12 mouse cellular contexts compared by ENCODE assay signal in the genomic region with DNA sequence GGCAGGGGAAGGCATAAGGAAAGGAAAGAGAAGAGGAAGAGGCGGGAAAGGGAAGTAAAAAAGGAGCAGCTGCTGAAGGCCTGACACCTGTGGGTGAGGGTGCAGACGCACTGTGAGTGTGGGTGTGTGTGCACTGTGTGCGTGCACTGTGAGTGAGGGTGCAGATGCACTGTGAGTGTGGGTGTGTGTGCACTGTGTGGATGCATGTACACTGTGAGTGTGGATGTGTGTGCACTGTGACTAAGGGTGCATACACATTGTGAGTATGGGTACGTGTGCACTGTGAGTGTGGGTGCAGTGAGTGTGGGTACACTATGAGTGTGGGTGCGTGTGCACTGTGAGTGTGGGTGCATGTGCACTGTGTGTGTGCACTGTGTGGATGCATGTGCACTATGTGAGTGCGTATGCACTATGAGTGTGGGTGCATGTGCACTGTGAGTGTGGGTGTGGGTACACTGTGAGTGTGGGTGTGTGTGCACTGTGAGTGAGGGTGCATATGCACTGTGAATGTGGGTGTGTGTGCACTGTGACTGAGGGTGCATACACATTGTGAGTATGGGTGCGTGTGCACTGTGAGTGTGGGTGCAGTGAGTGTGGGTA. TPM values are rescaled to one million over a fixed set of nuclear protein-coding genes. Genes with fewer than 3 reads are reported as not detected.
DNase-seq lines count a peak whose midpoint lies in the region; ATAC-seq and TF ChIP-seq lines count a peak whose summit lies in the region.
"Had no signal": no experiment of that assay in that cellular context is flagged by ENCODE, and none has a peak within 500 bp of the region (broad histone marks: within the 10 kb centered on the region; RNA-seq: fewer than 3 reads in every experiment).

No protein-coding gene starts in this region.

- no peak for TF ChIP-seq CTCF in gastrocnemius, adult 2 months (IDR thresholded peaks at IDR 0.05)

- no peak for DNase-seq in gastrocnemius, adult 2 months
- DNase-seq in gastrocnemius, postnatal 10 days, result no peak
- no peak for DNase-seq in kidney, adult 11 months
- DNase-seq in adrenal gland, postnatal 36 days, result no peak
- DNase-seq: cerebellum, adult 9-10 months; kidney, postnatal 10 days; retina, postnatal 1 day; spleen, adult 18-20 months had no signal

- H3K27me3 ChIP-seq in kidney, embryonic 16.5 days (ENCODE audit: insufficient read depth, low read length), result no peaks in the 10 kb centered on the region
- no peaks in the 10 kb centered on the region for H3K27me3 ChIP-seq in neural tube, embryonic 14.5 days (ENCODE audit: control insufficient read depth, insufficient read depth, low read length)
- no peaks in the 10 kb centered on the region for H3K27me3 ChIP-seq in neural tube, embryonic 15.5 days (replicated peaks)

- WGBS in kidney, embryonic 16.5 days, result 93% methylated on average over 7 of the region's 7 CpGs
- WGBS in neural tube, embryonic 14.5 days, result 95% methylated on average over 7 of the region's 7 CpGs
- 95% methylated on average over 7 of the region's 7 CpGs for WGBS in neural tube, embryonic 15.5 days

- H3K36me3 ChIP-seq in kidney, embryonic 16.5 days (ENCODE audit: insufficient read depth, low read length), result no peaks in the 10 kb centered on the region
- H3K36me3 ChIP-seq in neural tube, embryonic 14.5 days (ENCODE audit: control insufficient read depth, insufficient read depth, low read length), result no peaks in the 10 kb centered on the region
- H3K36me3 ChIP-seq in neural tube, embryonic 15.5 days, result no peaks in the 10 kb centered on the region

- intact Hi-C loops in gastrocnemius, adult 2 months (cut with DNase I), result loop anchor here (2.0 kb wide), 2 partner anchors 31 to 89 kb away; partner anchors contain the start of gene Sypl

- ATAC-seq in kidney, embryonic 16.5 days (ENCODE audit: low FRiP score, low TSS enrichment), result peak; percentile 50
- ATAC-seq in neural tube, embryonic 14.5 days (ENCODE audit: low read depth), result 0 out of 2 replicates have a peak, but pooled peaks have one; percentile 6
- ATAC-seq in neural tube, embryonic 15.5 days (ENCODE audit: low FRiP score), result no peak
- 0 out of 2 replicates have a peak, but pooled peaks have one; percentile 38 for ATAC-seq in monocyte, adult 5-6 weeks (replicated peaks; ENCODE audit: insufficient number of reproducible peaks, low FRiP score, low TSS enrichment, poor library complexity, severe bottlenecking)

- H3K27ac ChIP-seq in gastrocnemius, adult 2 months, result peak overlapping the region; percentile 78
- no peak overlapping the region for H3K27ac ChIP-seq in kidney, embryonic 16.5 days (ENCODE audit: low read length)
- no peak overlapping the region for H3K27ac ChIP-seq in neural tube, embryonic 14.5 days (ENCODE audit: low read depth, low read length)
- H3K27ac ChIP-seq in neural tube, embryonic 15.5 days (replicated peaks), result no peak overlapping the region

- H3K4me1 ChIP-seq in kidney, embryonic 16.5 days (ENCODE audit: insufficient read depth, low read length), result peaks cover 3% of the 10 kb centered on the region; the same call in 1 of the 2 replicates
- peaks cover 4% of the 10 kb centered on the region; the same call in 1 of the 2 replicates for H3K4me1 ChIP-seq in neural tube, embryonic 14.5 days (ENCODE audit: control insufficient read depth, insufficient read depth, low read length)
- peaks cover 9% of the 10 kb centered on the region for H3K4me1 ChIP-seq in neural tube, embryonic 15.5 days

- H3K4me3 ChIP-seq in gastrocnemius, adult 2 months, result no peak overlapping the region
- H3K4me3 ChIP-seq in kidney, embryonic 16.5 days (ENCODE audit: low read length), result no peak overlapping the region
- no peak overlapping the region for H3K4me3 ChIP-seq in neural tube, embryonic 14.5 days (ENCODE audit: low read depth, low read length)
- no peak overlapping the region for H3K4me3 ChIP-seq in neural tube, embryonic 15.5 days (replicated peaks)

- no peak overlapping the region for H3K4me2 ChIP-seq in kidney, embryonic 16.5 days (replicated peaks; ENCODE audit: low read depth, low read length)
- no peak overlapping the region for H3K4me2 ChIP-seq in neural tube, embryonic 14.5 days (ENCODE audit: low read depth, low read length)
- no peak overlapping the region for H3K4me2 ChIP-seq in neural tube, embryonic 15.5 days

- H3K9me3 ChIP-seq in kidney, embryonic 16.5 days (ENCODE audit: low read length), result no peaks in the 10 kb centered on the region
- H3K9me3 ChIP-seq in neural tube, embryonic 14.5 days (ENCODE audit: control insufficient read depth, low read length), result no peaks in the 10 kb centered on the region
- no peaks in the 10 kb centered on the region for H3K9me3 ChIP-seq in neural tube, embryonic 15.5 days (replicated peaks)

- H3K9ac ChIP-seq in kidney, embryonic 16.5 days (replicated peaks; ENCODE audit: low read length), result no peak overlapping the region
- no peak overlapping the region for H3K9ac ChIP-seq in neural tube, embryonic 14.5 days (replicated peaks; ENCODE audit: low read depth, low read length)
- no peak overlapping the region for H3K9ac ChIP-seq in neural tube, embryonic 15.5 days (replicated peaks)

RNA-seq across cellular contexts. Expression of gene Sypl, which starts 32.1 kb away (rescaled TPM):
- total RNA-seq in gastrocnemius, adult 2 months (2021), result 100 to 1,000 TPM; 174 to 187 TPM
- 100 to 1,000 TPM; 123 to 128 TPM for total RNA-seq in gastrocnemius, postnatal 10 days (2021)
- 142 and 145 TPM in 2 replicates for polyA plus RNA-seq in kidney, embryonic 16.5 days (2015; fragmentation: Nextera tagmentation; extraction: Ambion mirVana)
- 38.7 and 48.0 TPM in 2 replicates for polyA plus RNA-seq in neural tube, embryonic 14.5 days (2014; fragmentation: Nextera tagmentation; extraction: Ambion mirVana)
- 39.2 and 57.1 TPM in 2 replicates for polyA plus RNA-seq in neural tube, embryonic 15.5 days (2015; fragmentation: Nextera tagmentation; extraction: Ambion mirVana)
- 47.0 to 58.3 TPM (median 51.6 TPM) in 3 replicates for total RNA-seq in monocyte, adult 5-6 weeks (2017)
- 100 to 1,000 TPM; 101 to 129 TPM for total RNA-seq in adrenal gland, postnatal 36 days (2021)
